Comparison of ENCODE assay signal across 12 mouse cellular contexts in the genomic region with DNA sequence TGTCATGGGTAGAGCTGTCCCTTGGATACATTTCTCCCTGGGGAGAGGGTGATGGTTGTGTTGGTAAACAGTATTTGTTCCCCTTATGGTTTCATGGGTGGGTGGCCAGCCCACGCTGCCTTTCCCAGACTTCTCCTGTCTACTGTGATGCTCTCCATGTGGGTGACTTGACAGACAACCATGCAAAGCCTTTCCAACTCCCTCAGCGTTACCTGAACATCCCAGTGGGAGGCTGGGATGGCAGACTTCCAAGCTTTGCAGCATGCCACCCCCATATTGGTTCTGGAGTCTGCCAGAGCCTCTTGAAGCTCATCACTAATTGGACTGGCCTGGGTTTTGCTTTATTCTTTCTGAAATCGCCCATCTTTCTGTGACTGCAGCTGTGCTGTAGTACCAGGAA.
DNase-seq lines count a peak whose midpoint lies in the region; ATAC-seq lines count a peak whose summit lies in the region.
"Had no signal": no experiment of that assay in that cellular context is flagged by ENCODE, and none has a peak within 500 bp of the region (broad histone marks: within the 10 kb centered on the region; RNA-seq: fewer than 3 reads in every experiment).

No protein-coding gene starts in this region.

- DNase-seq in frontal cortex, postnatal 36 days (ENCODE audit: low spot score in 2 of 2): peak; percentile 80 to 85
- peak; percentile 52 to 70 for DNase-seq in layer of hippocampus, postnatal 36 days
- DNase-seq in right cerebral cortex, adult 2 months (ENCODE audit: low spot score in 2 of 2): peak; percentile 83 to 85
- no peak for DNase-seq in kidney, postnatal 10 days
- DNase-seq in embryo, embryonic 11 days: no peak
- DNase-seq: cerebellum, adult 18-20 months; kidney, adult 8-10 months had no signal

- ATAC-seq in frontal cortex, adult (ENCODE audit: low TSS enrichment): peak; percentile 88
- no peak for ATAC-seq in granulocyte monocyte progenitor cell, adult 5-6 weeks (replicated peaks; ENCODE audit: poor library complexity, severe bottlenecking)
- ATAC-seq: activated CD4-positive, CD25-positive, alpha-beta regulatory T cell, adult 4 months; CD4-positive, CD25-positive, alpha-beta regulatory T cell, adult 4 months; forebrain, embryonic 16.5 days had no signal

Comparison
In these comparisons a context has a peak if more than half of its experiments do, and no peak if none do; other contexts are left out.
1. DNase-seq: peak in frontal cortex, postnatal 36 days (2 of 2), layer of hippocampus, postnatal 36 days (2 of 2) and right cerebral cortex, adult 2 months (2 of 2); none in kidney, postnatal 10 days (single experiment) and embryo, embryonic 11 days (single experiment).